Mouse (Mus musculus) liver, embryonic 12.5 days (tissue): ENCODE results near the gene Myo1b. TPM values are rescaled to one million over a fixed set of nuclear protein-coding genes. Genes with fewer than 3 reads are reported as not detected.

Experiments
- ATAC-seq: fragments of 200-750 bp; cut with Nextera tagmentation; 2 replicates; pipeline ENCODE4 v1.8.0; 2017; ENCODE audit warnings: moderate number of reproducible peaks, mild to moderate bottlenecking, moderate library complexity
- H3K27ac ChIP-seq: fragments of 300-500 bp; sonication (generic); 2 replicates; pipeline ENCODE4 v1.5.1; 2016; ENCODE audit warnings: mild to moderate bottlenecking
- H3K27me3 ChIP-seq: fragments of 300-500 bp; sonication (generic); replicated peaks from 2 replicates; pipeline ENCODE4 v1.6.1; 2016; ENCODE audit warnings: mild to moderate bottlenecking, moderate library complexity
- H3K36me3 ChIP-seq: fragments of 300-500 bp; sonication (generic); 2 replicates; pipeline ENCODE4 v1.6.1; 2016; ENCODE audit warnings: mild to moderate bottlenecking, moderate library complexity
- H3K4me1 ChIP-seq: fragments of 300-500 bp; sonication (generic); 2 replicates; pipeline ENCODE4 v1.6.1; 2016
- H3K4me2 ChIP-seq: fragments of 300-500 bp; sonication (generic); 2 replicates; pipeline ENCODE4 v1.6.1; 2016; ENCODE audit warnings: mild to moderate bottlenecking, moderate library complexity
- H3K4me3 ChIP-seq: fragments of 300-500 bp; sonication (generic); 2 replicates; pipeline ENCODE4 v1.5.1; 2016; ENCODE audit warnings: mild to moderate bottlenecking, moderate library complexity
- H3K9ac ChIP-seq: fragments of 300-500 bp; sonication (generic); 2 replicates; pipeline ENCODE4 v1.6.1; 2016; ENCODE audit warnings: mild to moderate bottlenecking, moderate library complexity
- H3K9me3 ChIP-seq: fragments of 300-500 bp; sonication (generic); replicated peaks from 2 replicates; pipeline ENCODE4 v1.6.1; 2016; ENCODE audit warnings: mild to moderate bottlenecking, moderate library complexity
- whole genome bisulfite sequencing: fragments of 180-500 bp; shearing (Covaris S2); methylation state at CpG from one replicate; pipeline ENCODE4 v1.1.7; 2016; ENCODE audit not compliant: insufficient replicate concordance; 5-methylcytosine and 5-hydroxymethylcytosine counted together
- polyA plus RNA-seq: library from polyadenylated mRNA; unstranded; fragments of >200 nt; fragmentation: Nextera tagmentation; extraction: Ambion mirVana; gene quantifications from 2 replicates; pipeline ENCODE4 v1.2.1, GENCODE M21; 2016

Gene Myo1b
- polyA plus RNA-seq: 12.0 and 13.2 TPM in 2 replicates

DNA sequence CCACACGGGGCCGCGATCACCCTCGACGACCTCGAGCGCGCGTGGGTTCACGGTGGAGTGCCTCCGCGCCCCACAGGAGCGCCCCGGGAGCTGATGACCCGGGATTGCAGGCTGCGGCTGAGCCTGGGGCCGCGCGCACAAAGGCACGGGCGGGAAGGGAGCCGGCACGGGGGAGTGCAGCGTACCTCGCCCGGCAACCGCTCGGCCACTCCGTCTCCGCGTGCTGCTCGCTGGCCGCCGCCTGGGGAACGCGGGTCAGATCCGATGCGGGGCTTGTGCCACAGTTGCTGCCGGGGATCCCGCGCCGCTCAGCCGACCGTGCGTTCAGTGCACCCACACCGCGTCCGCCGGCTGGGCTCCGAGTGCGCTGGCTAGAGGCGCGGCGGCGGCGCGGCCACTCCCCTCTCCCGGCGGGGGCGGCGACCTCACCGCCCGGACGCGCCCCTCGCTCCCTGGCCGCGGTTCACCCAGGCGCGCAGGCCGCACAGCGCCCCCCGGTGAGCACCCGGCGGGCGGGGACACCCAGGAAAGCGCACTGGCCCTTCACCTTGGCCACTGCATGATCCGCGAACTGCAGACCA is at the start of gene Myo1b:
TSS of gene Myo1b (minus strand) at position 496 of the 581 bp plus-strand sequence.
- H3K9me3 ChIP-seq: no peaks in the 10 kb centered on the region
- WGBS: under 1% methylated on average over 79 of the region's 79 CpGs
- peak within 1 kb of the TSS; percentile 62 for H3K4me3 ChIP-seq
- peaks cover 35% of the 10 kb centered on the region for H3K27me3 ChIP-seq
- peaks cover 20% of the 10 kb centered on the region for H3K4me1 ChIP-seq
- H3K4me2 ChIP-seq: peak within 1 kb of the TSS; percentile 70
- peak; percentile 71 for ATAC-seq
- H3K36me3 ChIP-seq: no peaks in the 10 kb centered on the region
- peak within 1 kb of the TSS; percentile 62; the same call in 1 of the 2 replicates for H3K27ac ChIP-seq
- peak within 1 kb of the TSS; percentile 63 for H3K9ac ChIP-seq

DNA sequence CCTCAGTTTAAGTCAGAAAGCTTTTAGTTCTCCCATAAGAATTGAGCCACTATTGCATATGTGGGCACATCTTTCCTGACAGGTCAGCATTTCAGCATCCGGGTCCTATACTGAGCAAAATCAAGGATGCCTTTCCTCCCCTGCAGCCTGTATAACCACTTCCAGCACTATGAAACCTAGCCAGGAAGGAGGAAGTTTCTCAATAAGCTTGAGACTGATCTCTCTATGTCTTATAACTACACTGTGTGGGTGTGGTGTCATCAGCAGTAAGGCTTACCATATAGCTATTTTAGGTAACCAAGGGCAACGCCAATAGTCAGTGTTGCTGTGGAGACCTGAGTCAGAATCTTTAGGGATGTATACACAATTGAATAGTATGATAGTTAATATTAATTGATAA is 48.8 kb upstream of the Myo1b start:
- no peaks in the 10 kb centered on the region for H3K36me3 ChIP-seq
- no peaks in the 10 kb centered on the region for H3K27me3 ChIP-seq
- no peaks in the 10 kb centered on the region for H3K4me1 ChIP-seq
- H3K4me2 ChIP-seq: no peak overlapping the region
- no peak for ATAC-seq
- no peak overlapping the region for H3K9ac ChIP-seq
- no peak overlapping the region for H3K4me3 ChIP-seq
- 65% methylated on average over 2 of the region's 2 CpGs for WGBS
- no peaks in the 10 kb centered on the region for H3K9me3 ChIP-seq
- H3K27ac ChIP-seq: no peak overlapping the region

DNA sequence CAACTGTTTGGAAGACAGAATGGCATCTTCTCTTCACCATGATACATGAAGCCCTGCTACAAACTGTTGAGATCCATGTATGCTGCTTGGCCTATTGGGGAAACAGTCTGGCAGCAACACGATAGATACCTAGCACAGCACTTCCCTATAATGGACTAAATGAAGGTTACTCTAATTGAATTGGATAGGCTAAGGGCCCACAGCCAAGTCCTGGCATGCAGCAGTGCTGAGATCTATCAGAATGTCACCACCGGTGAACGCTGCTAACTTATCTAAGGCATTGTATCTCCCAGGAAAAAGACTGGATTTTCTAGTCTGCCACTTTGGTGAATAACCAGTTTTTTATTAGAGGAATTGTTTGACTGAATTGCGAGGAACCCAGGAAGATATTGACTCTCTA is 31.2 kb upstream of the Myo1b start:
- no peaks in the 10 kb centered on the region for H3K36me3 ChIP-seq
- H3K4me3 ChIP-seq: no peak overlapping the region
- H3K27me3 ChIP-seq: no peaks in the 10 kb centered on the region
- no peaks in the 10 kb centered on the region for H3K4me1 ChIP-seq
- 59% methylated on average over 4 of the region's 4 CpGs for WGBS
- H3K9me3 ChIP-seq: no peaks in the 10 kb centered on the region
- H3K9ac ChIP-seq: no peak overlapping the region
- no peak overlapping the region for H3K4me2 ChIP-seq
- ATAC-seq: no peak
- no peak overlapping the region for H3K27ac ChIP-seq

DNA sequence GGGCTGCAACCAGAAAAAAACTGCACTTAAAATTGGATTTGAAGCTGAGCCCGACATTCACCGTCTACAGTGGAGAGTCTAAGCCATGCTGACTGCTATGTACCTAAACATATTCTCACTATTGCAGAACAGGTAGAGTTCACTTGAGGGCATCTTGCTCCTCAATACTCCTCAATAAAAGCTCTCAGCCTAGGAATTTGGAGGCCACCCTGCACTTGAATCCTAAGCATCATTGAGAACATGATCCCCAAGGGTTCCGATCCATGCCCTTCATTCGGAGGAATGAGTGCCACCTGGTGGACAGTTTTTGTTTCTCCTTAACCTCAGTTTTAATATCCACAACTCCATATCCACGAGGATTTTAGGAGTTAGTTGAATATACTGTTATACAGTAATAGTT is 28.9 kb upstream of the Myo1b start:
- WGBS: 47% methylated on average over 5 of the region's 5 CpGs
- no peaks in the 10 kb centered on the region for H3K9me3 ChIP-seq
- H3K36me3 ChIP-seq: no peaks in the 10 kb centered on the region
- H3K9ac ChIP-seq: no peak overlapping the region
- H3K27me3 ChIP-seq: no peaks in the 10 kb centered on the region
- no peak for ATAC-seq
- H3K4me3 ChIP-seq: no peak overlapping the region
- no peaks in the 10 kb centered on the region for H3K4me1 ChIP-seq
- no peak overlapping the region for H3K4me2 ChIP-seq
- no peak overlapping the region for H3K27ac ChIP-seq

DNA sequence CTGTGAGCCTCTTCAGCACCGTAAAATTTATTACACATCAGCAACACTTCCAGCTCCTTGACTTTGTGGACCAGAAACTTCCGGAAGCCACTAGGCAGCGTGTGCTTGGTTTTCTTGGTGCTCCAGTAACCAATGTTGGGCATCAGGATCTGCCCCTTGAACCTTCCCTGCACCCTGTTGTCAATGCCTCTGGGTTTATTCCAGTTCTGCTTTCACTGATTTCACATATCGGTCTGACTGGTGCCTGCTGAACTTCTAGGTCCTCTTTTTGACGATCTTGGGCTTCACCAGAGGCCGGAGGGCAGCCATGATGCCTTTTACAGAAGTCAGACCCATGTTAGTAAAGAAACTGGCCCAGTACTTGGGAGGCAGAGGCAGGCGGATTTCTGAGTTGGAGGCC is 22.5 kb upstream of the Myo1b start:
- no peak for ATAC-seq
- H3K4me3 ChIP-seq: no peak overlapping the region
- peaks cover 14% of the 10 kb centered on the region for H3K4me1 ChIP-seq
- H3K9ac ChIP-seq: no peak overlapping the region
- H3K27ac ChIP-seq: no peak overlapping the region
- no peaks in the 10 kb centered on the region for H3K9me3 ChIP-seq
- 66% methylated on average over 7 of the region's 7 CpGs for WGBS
- H3K27me3 ChIP-seq: no peaks in the 10 kb centered on the region
- H3K36me3 ChIP-seq: no peaks in the 10 kb centered on the region
- no peak overlapping the region for H3K4me2 ChIP-seq

DNA sequence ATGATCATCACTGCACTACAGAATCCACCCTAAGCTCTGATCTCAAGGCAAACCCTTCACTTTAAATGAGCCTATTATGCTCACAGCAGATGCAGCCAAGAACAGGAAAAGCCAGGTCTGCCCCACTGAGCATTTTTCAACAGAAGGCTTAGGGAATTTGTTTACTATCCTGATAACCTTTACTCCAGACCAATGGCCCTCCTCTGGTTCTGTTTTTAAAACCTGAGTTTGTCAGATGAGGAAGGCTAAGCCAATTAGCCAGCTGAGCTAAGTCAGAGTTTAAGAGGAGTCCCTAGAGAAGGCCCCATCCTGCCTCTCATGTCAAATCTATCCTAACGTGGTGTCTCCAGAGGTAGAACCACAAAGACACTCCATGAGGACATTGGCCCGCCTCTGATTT is 19.1 kb upstream of the Myo1b start:
- Histone ChIP-seq H3K27me3 (no peaks in the 10 kb centered on the region), H3K9ac (no peak overlapping the region), H3K27ac (peak overlapping the region; percentile 20; the same call in 1 of the 2 replicates), H3K36me3 (no peaks in the 10 kb centered on the region), H3K9me3 (no peaks in the 10 kb centered on the region), H3K4me1 (peaks cover 21% of the 10 kb centered on the region), H3K4me2 (no peak overlapping the region), H3K4me3 (no peak overlapping the region)
- WGBS: 37% methylated on average over 2 of the region's 2 CpGs
- no peak for ATAC-seq

DNA sequence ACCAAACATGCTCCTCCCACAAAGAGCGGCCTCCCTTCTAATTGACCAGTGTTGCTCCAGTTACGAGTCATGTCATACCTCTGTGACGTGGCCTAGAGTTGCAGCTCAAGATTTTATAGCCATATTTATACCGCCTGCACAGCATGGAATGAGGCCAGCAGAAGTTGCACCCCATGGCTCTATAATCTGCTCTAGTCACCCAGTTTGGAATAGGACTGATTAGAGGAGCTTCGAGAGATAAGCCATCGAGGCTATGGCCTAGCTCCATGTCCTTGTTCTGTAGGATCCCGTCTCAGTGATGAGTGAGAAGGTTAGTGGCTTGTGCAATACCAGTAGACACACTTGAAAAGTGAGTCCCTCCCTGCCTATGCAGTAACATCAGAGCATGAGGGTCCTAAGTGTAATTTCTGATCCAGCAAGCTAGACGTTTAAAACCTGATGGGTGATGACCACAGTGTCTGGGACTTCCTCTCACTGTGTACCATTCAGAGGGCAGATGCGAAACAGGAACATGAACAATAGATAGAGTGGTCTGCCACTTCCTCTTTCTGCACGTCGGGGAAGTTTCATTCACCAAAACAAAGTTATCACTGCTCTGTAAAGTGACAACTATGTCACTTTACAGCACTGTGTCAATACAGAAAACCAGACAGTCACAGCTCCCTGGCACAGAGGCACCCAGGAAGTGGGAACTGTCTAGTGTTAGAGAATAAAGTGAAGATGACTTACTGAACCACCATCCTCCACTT is 18.5 kb upstream of the Myo1b start:
- Histone ChIP-seq H3K4me2 (no peak overlapping the region), H3K4me1 (peaks cover 21% of the 10 kb centered on the region), H3K27ac (peak overlapping the region; percentile 20; the same call in 1 of the 2 replicates), H3K9me3 (no peaks in the 10 kb centered on the region), H3K9ac (no peak overlapping the region), H3K4me3 (no peak overlapping the region), H3K36me3 (no peaks in the 10 kb centered on the region), H3K27me3 (no peaks in the 10 kb centered on the region)
- peak; percentile 57 for ATAC-seq
- 26% methylated on average over 11 of the region's 11 CpGs for WGBS

DNA sequence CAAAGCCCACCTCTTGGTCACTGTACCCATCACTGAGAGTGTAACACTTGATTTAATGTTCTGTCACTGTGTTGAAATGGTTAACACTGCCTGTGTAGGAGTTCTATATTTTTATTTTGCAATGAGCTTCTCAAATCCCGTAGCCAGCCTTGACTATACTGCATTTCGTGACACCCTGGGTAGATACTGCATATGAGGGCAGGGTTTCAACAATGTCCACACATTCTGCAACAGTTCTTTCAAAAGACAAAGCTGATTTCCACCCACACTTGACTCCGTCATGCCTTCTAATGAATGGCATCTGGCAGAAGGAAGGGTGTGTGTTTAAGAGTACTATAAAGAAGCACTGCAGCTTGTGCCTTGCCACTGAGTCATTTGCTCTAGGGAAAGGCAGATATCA is 17.0 kb upstream of the Myo1b start:
- Histone ChIP-seq H3K4me2 (no peak overlapping the region), H3K4me1 (peaks cover 21% of the 10 kb centered on the region), H3K4me3 (no peak overlapping the region), H3K9ac (no peak overlapping the region), H3K36me3 (no peaks in the 10 kb centered on the region), H3K27me3 (no peaks in the 10 kb centered on the region), H3K27ac (no peak overlapping the region), H3K9me3 (no peaks in the 10 kb centered on the region)
- WGBS: 67% methylated on average over 3 of the region's 3 CpGs
- no peak for ATAC-seq

DNA sequence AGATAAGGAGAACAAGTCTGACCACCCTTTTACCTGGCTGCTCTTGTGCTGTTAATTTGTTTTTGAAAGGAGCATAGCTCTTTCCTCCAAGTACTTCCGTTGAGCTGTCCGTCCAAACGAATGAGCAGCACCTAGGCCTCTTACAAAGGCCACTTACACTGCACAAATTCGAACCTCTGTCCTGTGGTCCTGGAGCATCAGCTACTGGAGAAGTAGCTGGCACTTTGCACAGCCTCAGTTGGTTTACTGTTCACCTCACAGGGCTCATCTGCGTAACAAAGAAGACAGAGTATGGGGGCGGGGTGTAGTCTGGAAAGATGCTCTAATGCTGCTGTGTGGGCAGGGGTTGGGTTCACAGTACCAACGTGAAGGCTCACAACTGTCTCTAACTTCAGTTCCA is 15.7 kb upstream of the Myo1b start:
- no peaks in the 10 kb centered on the region for H3K36me3 ChIP-seq
- no peak for ATAC-seq
- WGBS: 55% methylated on average over 7 of the region's 7 CpGs

DNA sequence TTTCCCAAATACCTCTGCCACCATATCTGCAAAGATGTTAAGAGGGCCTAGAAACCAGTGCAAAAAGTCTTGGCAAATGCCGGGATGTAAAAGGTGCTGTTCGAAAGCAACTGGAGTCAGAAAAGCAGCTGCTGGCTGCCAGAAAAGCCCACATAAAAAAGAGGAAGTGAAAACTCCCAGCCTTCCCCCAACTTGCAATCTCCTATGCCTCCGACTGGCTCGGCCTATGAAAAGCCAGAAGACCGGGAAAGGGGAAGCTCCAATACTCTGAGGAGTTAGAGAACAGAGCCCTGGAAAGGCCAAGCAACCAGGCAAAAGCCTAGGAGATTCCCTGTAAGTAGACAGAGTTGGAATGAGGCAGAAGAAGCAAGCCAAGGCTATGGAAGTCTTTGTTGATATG is 14.7 kb upstream of the Myo1b start:
- no peaks in the 10 kb centered on the region for H3K9me3 ChIP-seq
- H3K4me2 ChIP-seq: no peak overlapping the region
- WGBS: 15% methylated on average over 5 of the region's 5 CpGs
- H3K27me3 ChIP-seq: no peaks in the 10 kb centered on the region
- no peak overlapping the region for H3K27ac ChIP-seq
- H3K4me3 ChIP-seq: no peak overlapping the region
- H3K36me3 ChIP-seq: no peaks in the 10 kb centered on the region
- H3K4me1 ChIP-seq: peaks cover 16% of the 10 kb centered on the region
- H3K9ac ChIP-seq: no peak overlapping the region
- ATAC-seq: no peak

More for the DNA sequence above, 15.7 kb upstream of the Myo1b start:
- H3K4me1 ChIP-seq: peaks cover 16% of the 10 kb centered on the region
- H3K27me3 ChIP-seq: no peaks in the 10 kb centered on the region
- H3K27ac ChIP-seq: no peak overlapping the region
- no peaks in the 10 kb centered on the region for H3K9me3 ChIP-seq
- no peak overlapping the region for H3K4me2 ChIP-seq
- H3K4me3 ChIP-seq: no peak overlapping the region
- H3K9ac ChIP-seq: no peak overlapping the region

DNA sequence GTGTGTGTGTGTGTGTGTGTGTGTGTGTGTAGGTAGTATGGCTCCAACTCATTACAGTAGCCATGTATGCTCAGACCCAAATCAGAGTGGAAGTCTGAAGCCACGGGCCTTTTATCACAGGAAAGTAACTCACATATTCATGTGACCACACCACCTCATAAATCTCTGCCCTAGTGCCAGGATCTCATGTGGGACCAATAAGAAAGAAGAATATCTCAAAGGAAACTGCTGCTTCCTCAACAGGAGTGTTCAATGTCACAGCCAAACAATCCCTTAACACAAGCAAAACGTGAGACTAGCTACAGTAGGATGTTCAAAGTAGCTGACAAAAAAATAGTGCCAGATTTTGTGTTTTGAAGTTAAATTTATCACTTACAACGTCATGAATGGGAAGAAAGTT is 13.7 kb upstream of the Myo1b start:
- H3K27me3 ChIP-seq: no peaks in the 10 kb centered on the region
- peaks cover 16% of the 10 kb centered on the region for H3K4me1 ChIP-seq
- H3K9me3 ChIP-seq: no peaks in the 10 kb centered on the region
- H3K27ac ChIP-seq: no peak overlapping the region
- H3K4me2 ChIP-seq: no peak overlapping the region
- WGBS: 31% methylated on average over 3 of the region's 3 CpGs
- no peak overlapping the region for H3K9ac ChIP-seq
- H3K36me3 ChIP-seq: no peaks in the 10 kb centered on the region
- ATAC-seq: no peak
- no peak overlapping the region for H3K4me3 ChIP-seq

DNA sequence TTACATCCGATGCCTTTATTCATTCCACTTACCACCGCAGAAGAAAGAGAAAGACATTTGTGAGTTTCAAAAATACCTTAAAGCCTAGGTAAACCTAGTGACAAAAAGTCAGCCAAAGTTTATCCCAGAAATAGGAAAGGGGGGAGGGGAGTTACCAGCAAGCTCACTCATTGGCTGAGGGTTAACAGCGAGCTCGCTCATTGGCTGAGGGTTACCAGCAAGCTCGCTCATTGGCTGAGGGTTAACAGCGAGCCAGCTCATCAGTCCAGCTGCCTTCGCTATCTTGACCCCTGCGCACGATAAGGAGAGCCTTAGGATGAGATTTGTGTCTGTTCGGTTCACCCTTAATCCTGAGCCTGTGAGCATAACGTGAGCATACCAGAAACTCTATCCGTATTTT is 6.9 kb upstream of the Myo1b start:
- 0 out of 2 replicates have a peak, but pooled peaks cover 8% of the 10 kb centered on the region for H3K4me1 ChIP-seq
- 0 out of 2 replicates have a peak overlapping the region, but pooled peaks have one; percentile 22 for H3K4me2 ChIP-seq
- no peak overlapping the region for H3K27ac ChIP-seq
- no peaks in the 10 kb centered on the region for H3K9me3 ChIP-seq
- no peak for ATAC-seq
- no peak overlapping the region for H3K9ac ChIP-seq
- 18% methylated on average over 12 of the region's 12 CpGs for WGBS
- no peaks in the 10 kb centered on the region for H3K27me3 ChIP-seq
- H3K36me3 ChIP-seq: no peaks in the 10 kb centered on the region
- no peak overlapping the region for H3K4me3 ChIP-seq
